Mouse (Mus musculus) stomach, embryonic 14.5 days (tissue): ENCODE measurements around the gene Cux1. TPM values are rescaled to one million over a fixed set of nuclear protein-coding genes. Genes with fewer than 3 reads are reported as not detected.

ENCODE experiments used
- ATAC-seq: fragments of 200-750 bp; cut with Nextera tagmentation; 2 replicates; pipeline ENCODE4 v1.8.0; 2017; ENCODE audit warnings: low read depth, moderate TSS enrichment; ENCODE audit not compliant: insufficient number of reproducible peaks, insufficient read depth, low FRiP score
- H3K27ac ChIP-seq: fragments of 300-500 bp; sonication (generic); 2 replicates; pipeline ENCODE4 v1.5.1; 2014; ENCODE audit warnings: mild to moderate bottlenecking, low read length, moderate library complexity, mixed read lengths
- H3K27me3 ChIP-seq: fragments of 300-500 bp; sonication (generic); 2 replicates; pipeline ENCODE4 v1.6.1; 2014; ENCODE audit warnings: low read length, control low read depth, mixed read lengths; ENCODE audit not compliant: control insufficient read depth, insufficient read depth
- H3K36me3 ChIP-seq: fragments of 300-500 bp; sonication (generic); 2 replicates; pipeline ENCODE4 v1.6.1; 2014; ENCODE audit warnings: mild to moderate bottlenecking, control low read depth, low read length, moderate library complexity, mixed read lengths; ENCODE audit not compliant: control insufficient read depth, insufficient read depth
- H3K4me1 ChIP-seq: fragments of 300-500 bp; sonication (generic); 2 replicates; pipeline ENCODE4 v1.6.1; 2014; ENCODE audit warnings: low read length, control low read depth, mixed read lengths; ENCODE audit not compliant: control insufficient read depth, insufficient read depth
- H3K4me2 ChIP-seq: fragments of 300-500 bp; sonication (generic); replicated peaks from 2 replicates; pipeline ENCODE4 v1.6.1; 2014; ENCODE audit warnings: low read depth, low read length, control low read depth
- H3K4me3 ChIP-seq: fragments of 300-500 bp; sonication (generic); 2 replicates; pipeline ENCODE4 v1.5.1; 2014; ENCODE audit warnings: low read depth, low read length, control low read depth
- H3K9ac ChIP-seq: fragments of 300-500 bp; sonication (generic); replicated peaks from 2 replicates; pipeline ENCODE4 v1.6.1; 2014; ENCODE audit warnings: low read depth, mild to moderate bottlenecking, control low read depth, low read length, moderate library complexity, mixed read lengths
- H3K9me3 ChIP-seq: fragments of 300-500 bp; sonication (generic); 2 replicates; pipeline ENCODE4 v1.6.1; 2016; ENCODE audit warnings: low read depth, low read length, control low read depth; ENCODE audit not compliant: control insufficient read depth
- WGBS: fragments of 180-500 bp; shearing (Covaris S2); extraction: QIAGEN DNeasy Blood & Tissue Kit; methylation state at CpG from one replicate; pipeline ENCODE4 v1.1.7; 2014; 5-methylcytosine and 5-hydroxymethylcytosine counted together
- polyA plus RNA-seq: library from polyadenylated mRNA; unstranded; fragments of >200 nt; fragmentation: Nextera tagmentation; extraction: Ambion mirVana; gene quantifications from 2 replicates; pipeline ENCODE4 v1.2.1, GENCODE M21; 2014

Cux1 gene
- polyA plus RNA-seq, 1 experiment from 2014 or later, result 92.8 TPM

GRCm38 (mm10) chr5:136306254-136306653, 261.0 kb downstream of the Cux1 start:
- Histone ChIP-seq H3K4me3 (no peak overlapping the region), H3K4me2 (no peak overlapping the region), H3K27me3 (no peaks in the 10 kb centered on the region), H3K4me1 (no peaks in the 10 kb centered on the region), H3K9me3 (no peaks in the 10 kb centered on the region), H3K36me3 (peaks cover 58% of the 10 kb centered on the region), H3K9ac (no peak overlapping the region), H3K27ac (no peak overlapping the region)
- 92% methylated on average over 5 of the region's 5 CpGs for WGBS
- ATAC-seq, result no peak

GRCm38 (mm10) chr5:136303409-136303983, 263.8 kb downstream of the Cux1 start:
- H3K4me2 ChIP-seq, result no peak overlapping the region
- H3K4me3 ChIP-seq, result no peak overlapping the region
- H3K36me3 ChIP-seq, result peaks cover 67% of the 10 kb centered on the region
- 88% methylated on average over 19 of the region's 19 CpGs for WGBS
- no peaks in the 10 kb centered on the region for H3K9me3 ChIP-seq
- no peaks in the 10 kb centered on the region for H3K4me1 ChIP-seq
- H3K27ac ChIP-seq, result peak overlapping the region; percentile 21; the same call in 1 of the 2 replicates
- H3K27me3 ChIP-seq, result no peaks in the 10 kb centered on the region
- ATAC-seq, result peak; percentile 63; the same call in 1 of the 2 replicates
- no peak overlapping the region for H3K9ac ChIP-seq

GRCm38 (mm10) chr5:136300880-136301279, 266.4 kb downstream of the Cux1 start:
- WGBS, result 91% methylated on average over 6 of the region's 6 CpGs
- no peak overlapping the region for H3K27ac ChIP-seq
- H3K4me1 ChIP-seq, result no peaks in the 10 kb centered on the region
- no peak overlapping the region for H3K4me2 ChIP-seq
- no peaks in the 10 kb centered on the region for H3K9me3 ChIP-seq
- no peak overlapping the region for H3K4me3 ChIP-seq
- H3K9ac ChIP-seq, result no peak overlapping the region
- peaks cover 52% of the 10 kb centered on the region for H3K36me3 ChIP-seq
- ATAC-seq, result no peak
- no peaks in the 10 kb centered on the region for H3K27me3 ChIP-seq

- no peak overlapping the region for H3K4me2 ChIP-seq
- no peak overlapping the region for H3K27ac ChIP-seq
- no peaks in the 10 kb centered on the region for H3K4me1 ChIP-seq
- H3K27me3 ChIP-seq, result no peaks in the 10 kb centered on the region
- no peak overlapping the region for H3K9ac ChIP-seq
- H3K9me3 ChIP-seq, result no peaks in the 10 kb centered on the region
- no peak for ATAC-seq
- H3K4me3 ChIP-seq, result no peak overlapping the region
- peaks cover 39% of the 10 kb centered on the region for H3K36me3 ChIP-seq
- 89% methylated on average over 6 of the region's 6 CpGs for WGBS
Measured at GRCm38 (mm10) chr5:136297691-136298090, 269.6 kb downstream of the Cux1 start.

GRCm38 (mm10) chr5:136296911-136297310, 270.4 kb downstream of the Cux1 start:
- no peak overlapping the region for H3K4me2 ChIP-seq
- H3K4me1 ChIP-seq, result no peaks in the 10 kb centered on the region
- peaks cover 35% of the 10 kb centered on the region for H3K36me3 ChIP-seq
- H3K9me3 ChIP-seq, result no peaks in the 10 kb centered on the region
- no peak overlapping the region for H3K27ac ChIP-seq
- no peak overlapping the region for H3K9ac ChIP-seq
- 81% methylated on average over 4 of the region's 4 CpGs for WGBS
- H3K27me3 ChIP-seq, result no peaks in the 10 kb centered on the region
- H3K4me3 ChIP-seq, result no peak overlapping the region
- ATAC-seq, result no peak

- H3K4me2 ChIP-seq, result no peak overlapping the region
- H3K9ac ChIP-seq, result no peak overlapping the region
- no peak for ATAC-seq
- H3K4me3 ChIP-seq, result no peak overlapping the region
- peaks cover 15% of the 10 kb centered on the region; the same call in 1 of the 2 replicates for H3K36me3 ChIP-seq
- H3K4me1 ChIP-seq, result no peaks in the 10 kb centered on the region
- H3K27me3 ChIP-seq, result no peaks in the 10 kb centered on the region
- no peaks in the 10 kb centered on the region for H3K9me3 ChIP-seq
- no peak overlapping the region for H3K27ac ChIP-seq
- WGBS, result 83% methylated on average over 4 of the region's 4 CpGs
Measured at GRCm38 (mm10) chr5:136292971-136293418, 274.3 kb downstream of the Cux1 start.

- Histone ChIP-seq H3K4me3 (no peak overlapping the region), H3K9me3 (no peaks in the 10 kb centered on the region), H3K36me3 (peaks cover 15% of the 10 kb centered on the region; the same call in 1 of the 2 replicates), H3K4me2 (no peak overlapping the region), H3K4me1 (no peaks in the 10 kb centered on the region), H3K27me3 (no peaks in the 10 kb centered on the region), H3K9ac (no peak overlapping the region), H3K27ac (no peak overlapping the region)
- ATAC-seq, result no peak
- WGBS, result 86% methylated on average over 2 of the region's 2 CpGs
Measured at GRCm38 (mm10) chr5:136292361-136292760, 274.9 kb downstream of the Cux1 start.

GRCm38 (mm10) chr5:136291562-136291961, 275.7 kb downstream of the Cux1 start:
- WGBS, result 89% methylated on average over 2 of the region's 2 CpGs
- Histone ChIP-seq H3K36me3 (peaks cover 19% of the 10 kb centered on the region; the same call in 1 of the 2 replicates), H3K27ac (no peak overlapping the region), H3K9ac (no peak overlapping the region), H3K4me2 (no peak overlapping the region), H3K4me1 (no peaks in the 10 kb centered on the region), H3K9me3 (no peaks in the 10 kb centered on the region), H3K27me3 (no peaks in the 10 kb centered on the region), H3K4me3 (no peak overlapping the region)
- no peak for ATAC-seq

- Histone ChIP-seq H3K9ac (no peak overlapping the region), H3K36me3 (peaks cover 28% of the 10 kb centered on the region), H3K27me3 (no peaks in the 10 kb centered on the region), H3K4me2 (no peak overlapping the region), H3K4me3 (no peak overlapping the region), H3K9me3 (no peaks in the 10 kb centered on the region), H3K4me1 (no peaks in the 10 kb centered on the region), H3K27ac (no peak overlapping the region)
- WGBS, result 65% methylated on average over 3 of the region's 3 CpGs
- ATAC-seq, result no peak
Measured at GRCm38 (mm10) chr5:136289776-136290175, 277.5 kb downstream of the Cux1 start.
